Mouse (Mus musculus): ENCODE measurements around the gene Ier5.

DNA sequence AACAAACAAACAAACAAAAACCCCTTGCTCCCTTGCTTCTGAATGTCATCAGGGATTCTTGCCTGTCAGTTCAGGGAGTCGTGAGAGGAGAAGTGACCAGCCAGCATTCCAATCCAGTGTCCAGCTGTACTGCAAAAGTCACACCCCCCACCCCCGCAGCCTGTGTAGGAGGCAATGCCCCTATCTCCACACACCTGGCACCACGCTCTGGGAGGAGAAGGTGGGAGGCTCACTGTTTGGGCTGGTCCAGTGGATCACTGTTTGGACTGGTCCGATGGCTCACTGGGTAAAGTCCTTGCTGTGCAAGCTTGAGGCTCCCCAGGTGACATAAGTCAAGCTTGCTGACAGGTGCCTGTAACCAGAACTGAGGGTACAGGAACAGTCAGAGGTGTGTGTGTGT is 12.7 kb upstream of the Ier5 start:
- TF ChIP-seq CTCF (IDR thresholded peaks at IDR 0.05) (no peak), EP300 (IDR thresholded peaks at IDR 0.05; ENCODE audit: insufficient read depth, low read depth, low read length) (no peak)
